Mouse (Mus musculus): ENCODE measurements at regions not wholly inside any gene's neighbourhood (a gene's known extent, or its start where the extent isn't known, plus 50 kb on each side); places are given as distances from the start of the nearest gene placed in this dataset.

DNA sequence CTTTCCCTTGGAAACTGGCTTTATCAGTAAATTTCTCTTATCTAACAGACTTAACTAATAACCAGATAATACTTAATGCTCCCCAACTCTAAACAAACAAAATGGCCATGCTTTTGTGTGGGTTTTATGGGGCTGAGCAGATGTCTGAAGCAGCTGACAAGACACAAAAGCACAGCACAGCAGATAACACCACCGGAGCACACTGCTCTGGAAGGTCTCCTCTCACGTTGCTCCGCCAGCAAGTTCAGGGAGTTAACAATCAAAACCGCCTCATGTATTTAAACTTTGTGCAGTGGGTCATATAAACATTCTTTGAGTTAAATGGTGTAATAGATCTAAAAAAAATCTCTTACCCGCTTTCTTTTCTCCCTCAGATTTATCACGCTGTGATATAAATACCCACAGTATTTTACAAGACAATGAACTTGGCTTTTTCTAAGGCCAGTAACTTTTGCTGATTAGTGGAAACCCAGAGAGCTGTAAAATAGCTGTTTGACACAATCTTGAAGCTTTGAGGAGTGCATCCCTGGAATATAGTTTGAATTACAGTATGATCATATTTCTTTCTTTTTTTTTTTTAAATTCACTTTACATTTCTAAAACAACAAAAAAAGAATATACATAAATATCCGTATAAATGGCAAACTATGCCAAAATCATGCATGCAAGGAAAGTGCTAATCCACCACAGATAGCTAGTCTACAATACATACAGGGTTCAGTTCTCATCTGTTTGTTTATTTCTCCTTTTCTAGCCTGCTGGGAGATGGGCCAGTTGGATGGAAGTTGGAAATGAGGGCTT is 305.9 kb downstream of the Epha7 start:
- no peak for TF ChIP-seq CTCF (IDR thresholded peaks at IDR 0.05; ENCODE audit: borderline replicate concordance, insufficient read depth, low read length)
- no peak for TF ChIP-seq POLR2A (IDR thresholded peaks at IDR 0.05; ENCODE audit: low read depth, low read length)

Measured in embryonic fibroblast, embryonic 13.5 days (primary cell).